Mouse (Mus musculus): ENCODE data around the gene Adad1. TPM values are rescaled to one million over a fixed set of nuclear protein-coding genes. Genes with fewer than 3 reads are reported as not detected.

Gene Adad1
- total RNA-seq (2021) = not detected
- long read RNA-seq, experiment 1 = 0 reads
- long read RNA-seq, experiment 2 = 0 reads

DNA sequence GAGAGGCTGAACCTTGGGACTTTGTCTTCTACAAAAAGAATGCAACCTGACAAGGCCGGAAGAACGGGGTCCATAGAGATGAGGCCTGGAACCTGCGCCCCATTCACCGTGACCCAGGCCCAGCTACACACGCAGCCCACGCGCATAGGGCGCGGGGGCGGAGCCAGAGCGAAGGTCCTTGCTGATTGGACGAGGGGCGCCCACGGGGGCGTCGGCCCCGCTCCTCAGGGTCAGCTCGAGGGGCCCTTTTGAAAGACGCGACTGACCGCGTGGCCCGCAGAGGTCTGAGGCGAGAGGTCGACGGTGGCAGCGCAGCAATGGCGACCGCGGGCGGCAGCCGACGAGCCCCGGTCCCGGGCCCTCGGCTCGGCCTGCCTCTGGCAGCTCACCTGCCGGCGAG lies at the start of gene Adad1:
Gene Adad1, plus strand, starts transcription at position 122 of the 400 bp plus-strand sequence.
- H3K4me3 ChIP-seq = no peak within 1 kb of the TSS
- intact Hi-C loops (cut with DNase I) = no loop called here

DNA sequence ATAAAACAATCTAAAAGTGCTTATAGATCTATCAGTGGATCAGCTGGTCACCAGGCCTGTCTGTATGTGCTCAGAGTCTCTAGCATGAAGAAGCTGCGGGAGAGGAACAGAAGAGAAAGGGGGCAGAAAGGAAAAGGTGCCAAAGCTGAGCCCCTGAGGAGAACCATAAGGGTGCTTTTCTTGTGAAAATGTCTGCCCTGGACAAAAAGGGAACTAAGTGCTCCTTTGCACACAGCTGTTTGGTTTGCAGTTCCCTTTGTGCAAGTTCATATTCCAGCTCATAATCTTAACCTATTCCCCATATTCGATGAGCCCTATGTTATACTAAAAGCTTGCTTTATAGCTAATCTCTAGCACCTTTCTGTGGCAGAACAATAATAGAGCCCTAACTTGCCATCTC lies 25.3 kb upstream of the Adad1 start:
- DNase-seq = no peak
- H3K27ac ChIP-seq = no peak overlapping the region

More for the DNA sequence above, at the start of gene Adad1:
- peak; percentile 21 for DNase-seq
- no peak within 1 kb of the TSS for H3K27ac ChIP-seq
- TF ChIP-seq CTCF (IDR thresholded peaks at IDR 0.05) = no peak

DNA sequence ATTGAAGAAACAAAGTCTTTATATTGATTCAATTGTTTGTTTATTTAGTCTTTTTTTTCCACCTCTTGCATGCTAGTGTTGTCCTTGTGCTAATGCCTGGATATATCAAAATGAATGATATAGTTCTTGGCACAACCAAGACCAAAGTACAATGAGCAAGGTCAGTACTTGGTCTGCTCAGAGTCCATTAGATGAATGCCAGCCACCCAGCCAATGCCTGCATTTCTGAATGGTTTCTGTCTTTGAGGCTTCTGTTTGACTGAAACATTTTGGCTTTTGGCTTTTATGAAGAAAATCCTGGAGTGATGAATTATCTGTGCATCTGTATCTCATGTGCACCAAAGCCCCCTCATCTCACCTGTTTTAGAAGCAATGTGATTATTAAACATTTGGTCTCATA lies 23.5 kb upstream of the Adad1 start:
- no peak overlapping the region for H3K4me3 ChIP-seq
- intact Hi-C loops (cut with DNase I) = loop anchor here (5.0 kb wide), 1 partner anchor 148 kb away; no protein-coding TSS in a partner anchor
- DNase-seq = no peak
- H3K27ac ChIP-seq = no peak overlapping the region
- TF ChIP-seq CTCF (IDR thresholded peaks at IDR 0.05) = no peak

More for the DNA sequence above, 25.3 kb upstream of the Adad1 start:
- intact Hi-C loops (cut with DNase I) = loop anchor here (5.0 kb wide), 1 partner anchor 146 kb away; no protein-coding TSS in a partner anchor
- TF ChIP-seq CTCF (IDR thresholded peaks at IDR 0.05) = no peak
- no peak overlapping the region for H3K4me3 ChIP-seq

DNA sequence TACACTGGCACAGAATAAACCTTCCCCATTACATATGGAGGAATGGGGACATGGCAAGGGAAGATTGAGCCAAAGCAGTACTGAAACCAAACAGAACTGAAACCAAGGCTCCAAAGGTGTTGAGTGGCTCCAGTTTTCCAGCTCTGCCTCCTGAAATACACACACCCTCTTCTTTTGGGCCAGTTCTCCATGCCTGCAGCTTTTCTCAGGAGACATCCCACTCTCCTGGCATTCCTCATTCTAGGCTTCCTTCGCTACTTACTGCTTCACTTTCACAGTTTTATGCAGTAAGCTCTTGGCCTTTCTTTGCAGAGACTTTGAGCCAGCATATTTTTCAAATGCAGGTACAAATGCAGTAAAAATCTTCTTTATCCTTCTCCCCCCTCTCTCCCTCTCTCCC lies 11.8 kb upstream of the Adad1 start:
- H3K27ac ChIP-seq = no peak overlapping the region
- intact Hi-C loops (cut with DNase I) = no loop called here
- no peak for DNase-seq
- no peak overlapping the region for H3K4me3 ChIP-seq
- TF ChIP-seq CTCF (IDR thresholded peaks at IDR 0.05) = no peak

DNA sequence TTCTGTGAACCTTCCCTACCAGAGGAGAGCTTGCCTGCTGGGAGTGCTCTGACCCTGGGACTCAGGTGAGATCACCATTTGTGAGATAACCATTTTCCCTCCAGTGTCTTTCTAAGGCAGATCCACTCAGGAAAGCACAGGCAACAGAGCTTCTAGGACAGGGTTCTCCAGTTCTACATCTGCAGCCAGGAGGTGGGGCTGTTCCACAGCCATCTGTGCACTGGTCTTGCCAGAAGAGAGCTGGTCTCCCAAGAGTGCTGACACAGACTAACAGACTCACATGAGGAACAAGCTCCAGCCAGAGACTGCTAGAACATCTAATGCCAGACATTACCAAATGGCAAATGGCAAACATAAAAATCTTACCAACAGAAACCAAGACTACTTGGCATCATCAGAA lies 9.9 kb downstream of the Adad1 start:
- H3K27ac ChIP-seq = no peak overlapping the region
- intact Hi-C loops (cut with DNase I) = loop anchor here (5.0 kb wide), 1 partner anchor 129 kb away; no protein-coding TSS in a partner anchor
- H3K4me3 ChIP-seq = no peak overlapping the region
- peak; percentile 49 for TF ChIP-seq CTCF (IDR thresholded peaks at IDR 0.05)
- peak; percentile 61 for DNase-seq

DNA sequence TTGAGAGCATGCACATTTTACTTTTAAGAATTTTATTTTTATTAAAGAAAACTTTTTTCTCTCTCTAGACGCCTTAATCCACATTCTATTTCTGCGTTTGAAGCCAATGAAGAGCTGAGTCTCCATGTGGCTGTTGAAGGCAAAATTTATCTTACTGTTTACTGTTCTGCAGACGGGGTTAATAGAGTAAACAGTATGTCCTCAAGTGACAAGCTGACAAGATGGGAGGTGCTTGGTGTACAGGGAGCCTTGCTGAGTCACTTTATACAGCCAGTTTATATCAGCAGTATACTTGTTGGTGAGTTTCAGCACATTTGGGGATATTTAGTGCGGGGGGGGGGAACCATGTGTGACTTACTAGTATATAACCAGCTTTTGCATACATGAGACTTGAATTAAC lies 21.5 kb downstream of the Adad1 start:
- Histone ChIP-seq H3K27ac (no peak overlapping the region), H3K4me3 (no peak overlapping the region)
- intact Hi-C loops (cut with DNase I) = no loop called here
- TF ChIP-seq CTCF (IDR thresholded peaks at IDR 0.05) = no peak
- DNase-seq = no peak

DNA sequence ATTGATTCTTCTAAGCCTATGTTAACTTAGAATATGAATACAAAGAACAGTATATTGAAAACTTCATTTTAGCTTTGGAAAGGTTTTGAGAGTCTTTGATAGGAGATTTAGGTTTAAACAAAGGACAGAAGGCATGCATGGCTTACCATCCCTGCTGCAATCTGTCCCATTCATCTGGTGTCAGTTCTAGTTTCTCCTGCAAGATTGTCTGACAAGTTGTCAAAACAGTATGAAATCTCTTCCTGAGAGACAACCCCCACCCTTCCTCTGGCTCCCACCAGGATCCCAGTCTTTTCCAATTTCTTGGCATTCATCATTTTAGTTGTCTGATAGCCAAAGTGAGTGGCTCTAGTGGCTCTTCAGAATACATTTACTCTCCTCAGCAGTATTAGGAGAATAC lies 27.4 kb downstream of the Adad1 start:
- no peak for TF ChIP-seq CTCF (IDR thresholded peaks at IDR 0.05)
- H3K27ac ChIP-seq = no peak overlapping the region
- intact Hi-C loops (cut with DNase I) = no loop called here

DNA sequence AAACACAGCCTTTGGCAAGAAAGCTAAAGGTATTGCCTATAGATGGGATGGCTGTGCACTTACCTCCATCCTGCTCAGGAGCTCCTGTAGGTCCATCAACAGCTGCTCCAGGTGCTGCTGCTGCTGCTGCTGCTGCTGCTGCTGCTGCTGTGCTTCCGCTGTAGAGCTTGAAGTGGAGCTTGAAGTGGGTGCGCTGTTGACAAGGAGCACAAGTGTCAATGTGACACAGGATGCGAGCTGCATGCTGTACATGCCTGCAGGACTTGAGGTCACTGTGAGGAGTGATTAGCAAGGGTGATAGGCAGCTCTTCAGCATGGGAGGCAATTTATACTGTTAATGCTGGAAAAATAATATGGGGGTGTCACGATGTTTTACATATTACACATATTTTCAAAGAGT lies 62.3 kb downstream of the Adad1 start, which contains the start of gene Il2:
Gene Il2, minus strand, starts transcription at position 305 of the 400 bp plus-strand sequence.
- DNase-seq = no peak
- Histone ChIP-seq H3K27ac (no peak within 1 kb of the TSS), H3K4me3 (no peak within 1 kb of the TSS)
- no peak for TF ChIP-seq CTCF (IDR thresholded peaks at IDR 0.05)
- intact Hi-C loops (cut with DNase I) = no loop called here

More for the DNA sequence above, 27.4 kb downstream of the Adad1 start:
- DNase-seq = no peak
- H3K4me3 ChIP-seq = no peak overlapping the region

DNA sequence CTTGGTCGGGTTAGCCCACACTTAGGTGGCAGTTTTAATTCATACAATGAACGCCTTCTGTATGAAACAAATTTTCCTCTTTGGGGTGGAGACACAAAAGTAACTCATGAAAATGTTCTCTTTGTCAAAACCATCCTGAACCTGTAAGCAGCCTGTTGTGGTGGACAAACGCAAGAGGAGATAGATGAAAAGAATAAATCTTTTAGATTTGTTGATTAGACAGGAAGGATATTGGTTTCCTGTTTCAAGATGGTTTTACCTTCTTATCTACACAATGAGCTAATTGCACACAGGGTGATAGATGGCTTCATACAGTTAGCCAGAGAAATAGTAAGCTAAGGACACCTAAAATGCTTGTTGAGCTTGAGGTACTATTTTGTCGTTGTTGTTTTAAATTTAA lies 62.8 kb downstream of the Adad1 start:
- H3K4me3 ChIP-seq = no peak overlapping the region
- no peak for DNase-seq
- intact Hi-C loops (cut with DNase I) = no loop called here
- no peak for TF ChIP-seq CTCF (IDR thresholded peaks at IDR 0.05)
- H3K27ac ChIP-seq = no peak overlapping the region

DNA sequence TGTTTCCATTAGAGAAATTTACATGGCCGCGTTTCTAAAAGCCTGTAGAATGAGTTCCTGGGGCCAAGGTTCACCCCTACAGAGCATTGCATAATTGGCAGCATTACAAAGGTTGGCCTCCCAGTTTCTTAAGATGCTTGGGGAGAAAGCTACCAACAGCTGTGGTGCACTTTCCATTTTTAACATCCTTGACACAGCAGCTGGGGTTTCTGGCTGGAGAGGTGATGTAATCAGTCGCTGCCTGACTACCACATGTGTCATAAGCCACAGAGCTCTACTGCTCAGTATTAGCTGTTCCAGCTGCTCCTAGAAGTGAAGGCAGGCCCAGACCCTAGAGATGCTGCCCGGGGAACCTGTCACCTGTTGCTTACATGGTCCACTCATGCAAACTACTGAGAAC lies 64.9 kb downstream of the Adad1 start:
- no peak overlapping the region for H3K4me3 ChIP-seq
- peak; percentile 37 for DNase-seq
- H3K27ac ChIP-seq = no peak overlapping the region
- no peak for TF ChIP-seq CTCF (IDR thresholded peaks at IDR 0.05)
- intact Hi-C loops (cut with DNase I) = no loop called here

DNA sequence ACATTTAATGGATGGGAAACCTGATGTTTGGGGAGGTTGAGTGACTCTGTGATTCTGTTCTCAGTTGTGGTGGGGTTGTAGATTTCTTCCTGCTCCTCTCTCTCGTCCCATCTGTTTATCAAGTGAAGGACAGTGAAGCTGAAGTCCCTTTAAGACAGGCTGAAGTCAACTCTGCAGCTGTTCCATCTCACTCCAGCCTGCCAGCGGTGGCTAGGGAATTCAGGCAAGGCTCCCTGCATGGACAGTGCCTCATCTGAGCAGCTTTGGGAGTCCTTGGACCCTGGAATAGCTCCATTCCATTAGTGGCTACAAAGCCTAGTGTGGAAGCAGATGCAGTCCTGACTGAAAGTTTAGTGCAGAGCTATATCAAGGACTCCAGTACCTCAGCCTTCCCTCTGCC lies 65.7 kb downstream of the Adad1 start:
- no peak for TF ChIP-seq CTCF (IDR thresholded peaks at IDR 0.05)
- H3K4me3 ChIP-seq = no peak overlapping the region
- DNase-seq = peak; percentile 42
- intact Hi-C loops (cut with DNase I) = no loop called here
- peak overlapping the region; percentile 31; the same call in 1 of the 2 replicates for H3K27ac ChIP-seq

DNA sequence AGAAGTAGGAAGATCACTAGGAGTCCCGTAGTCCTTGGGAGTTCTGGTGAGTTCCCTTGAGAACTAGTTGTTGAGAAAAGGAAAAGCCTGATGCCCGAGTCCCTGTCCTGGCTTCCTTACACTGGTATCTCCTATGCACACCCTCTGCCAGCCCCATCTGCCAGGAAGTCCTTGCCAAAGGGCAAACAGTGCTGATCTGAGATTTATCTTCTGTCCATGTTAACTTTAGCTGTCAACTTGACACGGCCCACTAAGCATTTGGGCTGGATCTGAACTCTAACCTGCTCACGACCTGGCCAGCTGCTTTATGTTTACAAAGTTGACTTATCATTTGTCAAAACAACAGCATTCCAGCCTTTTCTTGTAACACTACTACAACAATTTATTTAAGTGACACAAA lies 73.9 kb downstream of the Adad1 start:
- intact Hi-C loops (cut with DNase I) = no loop called here
- DNase-seq = no peak
- H3K4me3 ChIP-seq = no peak overlapping the region
- H3K27ac ChIP-seq = no peak overlapping the region
- no peak for TF ChIP-seq CTCF (IDR thresholded peaks at IDR 0.05)

DNA sequence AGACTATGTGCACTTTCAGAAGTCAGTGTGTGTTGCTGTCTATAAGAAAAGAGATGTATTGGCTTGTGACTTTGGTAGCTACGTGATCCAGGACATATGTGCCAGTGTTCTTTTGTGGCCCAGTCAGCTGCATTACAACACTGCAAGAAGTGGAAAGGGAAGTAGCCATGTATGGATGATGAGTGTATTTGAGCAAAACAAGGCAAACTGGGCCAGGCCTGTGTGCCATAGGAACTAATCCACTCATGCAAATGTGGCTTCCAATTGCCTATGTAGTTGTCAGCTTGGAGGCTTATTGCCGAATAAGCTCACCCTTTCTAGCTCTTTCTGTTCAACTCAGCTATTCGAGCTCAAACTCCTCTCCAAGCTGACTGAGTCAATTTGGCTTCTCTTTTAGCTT lies 75.9 kb downstream of the Adad1 start:
- TF ChIP-seq CTCF (IDR thresholded peaks at IDR 0.05) = no peak
- intact Hi-C loops (cut with DNase I) = no loop called here

DNA sequence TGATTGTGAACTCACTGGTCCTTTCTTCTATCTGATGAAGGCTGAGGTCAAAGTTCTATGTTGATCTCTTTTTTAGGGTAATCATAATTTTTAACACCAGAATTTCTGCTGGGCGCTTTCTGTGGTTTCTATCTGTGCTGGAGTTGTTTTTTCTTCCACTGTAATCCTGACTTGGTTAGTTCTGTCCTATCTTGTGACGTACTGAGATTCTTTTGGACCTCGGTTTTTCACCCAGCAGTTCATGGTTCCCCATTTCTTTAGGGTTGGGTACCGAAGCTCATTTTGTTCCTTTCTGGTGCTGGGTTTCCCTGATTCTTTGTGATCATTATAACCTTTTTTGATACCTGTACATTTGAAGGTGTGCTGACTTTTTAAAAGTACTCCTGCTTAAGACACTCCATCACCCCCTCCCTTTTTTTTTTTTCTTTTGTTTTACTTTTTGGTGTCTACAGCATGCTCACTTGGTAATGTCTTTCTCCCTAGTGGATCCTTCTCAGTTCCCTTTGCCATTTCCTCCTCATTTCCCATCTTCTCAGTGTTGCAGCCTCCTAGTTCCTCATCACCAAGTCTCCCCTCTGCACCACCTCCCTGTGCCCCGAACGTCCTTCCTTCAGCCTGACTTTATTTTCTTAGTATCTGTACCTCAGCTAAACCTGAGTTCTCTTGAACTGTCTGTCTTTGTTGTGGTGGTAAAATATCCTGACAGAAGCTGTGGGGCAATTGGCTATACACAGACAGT lies 77.0 kb downstream of the Adad1 start:
- no peak overlapping the region for H3K27ac ChIP-seq
- no peak for TF ChIP-seq CTCF (IDR thresholded peaks at IDR 0.05)
- H3K4me3 ChIP-seq = no peak overlapping the region
- intact Hi-C loops (cut with DNase I) = no loop called here
- no peak for DNase-seq

More for the DNA sequence above, 75.9 kb downstream of the Adad1 start:
- DNase-seq = no peak
- no peak overlapping the region; the same call in 1 of the 2 replicates for H3K27ac ChIP-seq
- H3K4me3 ChIP-seq = no peak overlapping the region
